Mouse (Mus musculus): Measurements from ENCODE around the gene Kdsr.

GRCm38 (mm10) chr1:106695649-106696048 is 63.9 kb downstream of the Kdsr start:
- TF ChIP-seq CTCF (IDR thresholded peaks at IDR 0.05; ENCODE audit: control insufficient read depth, insufficient read depth, insufficient read length): no peak
- no peak for TF ChIP-seq USF1 (IDR thresholded peaks at IDR 0.05; ENCODE audit: low read depth)
- no peak for TF ChIP-seq MAX (IDR thresholded peaks at IDR 0.05)
- TF ChIP-seq MYOD1 (IDR thresholded peaks at IDR 0.05; ENCODE audit: control insufficient read depth, insufficient read length, low read depth): no peak
- TF ChIP-seq MYOG (IDR thresholded peaks at IDR 0.05; ENCODE audit: control insufficient read depth, extremely low read depth, insufficient read length): no peak
- TF ChIP-seq CEBPB (IDR thresholded peaks at IDR 0.05; ENCODE audit: low read depth): no peak
